Mouse (Mus musculus) lung, postnatal 14 days (tissue): ENCODE results near the gene Serinc2.
A peak's percentile ranks its signal among the peaks of the same experiment; 100 is the strongest.

Source experiments
- DNase-seq: peaks from one replicate; pipeline ENCODE4 v3.0.0; 2021

Gene Serinc2

GRCm38 (mm10) chr4:130279105-130279504 is at the start of gene Serinc2:
TSS of gene Serinc2 (minus strand) at chr4:130279205.
- no peak for DNase-seq

GRCm38 (mm10) chr4:130327366-130327765 is 48.4 kb upstream of the Serinc2 start:
- DNase-seq, result no peak

GRCm38 (mm10) chr4:130325446-130325845 is 46.4 kb upstream of the Serinc2 start:
- DNase-seq, result no peak

GRCm38 (mm10) chr4:130323607-130324006 is 44.6 kb upstream of the Serinc2 start:
- peak; percentile 14 for DNase-seq

- DNase-seq, result no peak
These were observed 44.2 kb upstream of the Serinc2 start for GRCm38 (mm10) chr4:130323165-130323564.

GRCm38 (mm10) chr4:130322567-130322966 is 43.6 kb upstream of the Serinc2 start:
- DNase-seq, result no peak

- DNase-seq, result no peak
These were observed 42.6 kb upstream of the Serinc2 start for GRCm38 (mm10) chr4:130321640-130322039.

GRCm38 (mm10) chr4:130319564-130319963 is 40.6 kb upstream of the Serinc2 start:
- no peak for DNase-seq

GRCm38 (mm10) chr4:130318122-130318521 is 39.1 kb upstream of the Serinc2 start:
- DNase-seq, result no peak

- no peak for DNase-seq
These were observed 37.7 kb upstream of the Serinc2 start for GRCm38 (mm10) chr4:130316691-130317090.

GRCm38 (mm10) chr4:130315771-130316527 is 36.9 kb upstream of the Serinc2 start:
- DNase-seq, result peak; percentile 45

- no peak for DNase-seq
These were observed 34.5 kb upstream of the Serinc2 start for GRCm38 (mm10) chr4:130313552-130313951.

GRCm38 (mm10) chr4:130312526-130312925 is 33.5 kb upstream of the Serinc2 start:
- no peak for DNase-seq

- DNase-seq, result no peak
These were observed 30.2 kb upstream of the Serinc2 start for GRCm38 (mm10) chr4:130309254-130309653.

GRCm38 (mm10) chr4:130308231-130309081 is 29.5 kb upstream of the Serinc2 start, which contains the start of the genes Fabp3 and Gm10570:
TSS of gene Fabp3 (plus strand) at chr4:130308595.
TSS of gene Gm10570 (minus strand) at chr4:130308674.
- DNase-seq, result peak; percentile 30

GRCm38 (mm10) chr4:130307851-130308230 is 28.8 kb upstream of the Serinc2 start:
- DNase-seq, result peak; percentile 49

- no peak for DNase-seq
These were observed 28.0 kb upstream of the Serinc2 start for GRCm38 (mm10) chr4:130306796-130307630.

GRCm38 (mm10) chr4:130304746-130305145 is 25.7 kb upstream of the Serinc2 start:
- DNase-seq, result no peak

GRCm38 (mm10) chr4:130302285-130302870 is 23.4 kb upstream of the Serinc2 start:
- no peak for DNase-seq

- DNase-seq, result no peak
These were observed 20.6 kb upstream of the Serinc2 start for GRCm38 (mm10) chr4:130299629-130300018.

GRCm38 (mm10) chr4:130298877-130299628 is 20.0 kb upstream of the Serinc2 start:
- no peak for DNase-seq

- no peak for DNase-seq
These were observed 18.1 kb upstream of the Serinc2 start for GRCm38 (mm10) chr4:130297123-130297529.
